Mouse (Mus musculus) kidney, postnatal 14 days (tissue): ENCODE measurements around the gene Phc1.
A peak's percentile ranks its signal among the peaks of the same experiment; 100 is the strongest.

Experiments
- DNase-seq: peaks from one replicate; pipeline ENCODE4 v3.0.0; 2022; ENCODE audit warnings: mixed read lengths

The Phc1 gene

GRCm38 (mm10) chr6:122337546-122337945 lies 2.8 kb downstream of the Phc1 start:
- DNase-seq: peak; percentile 17

- peak; percentile 35 for DNase-seq
Observed at GRCm38 (mm10) chr6:122334786-122335340, 5.5 kb downstream of the Phc1 start.

GRCm38 (mm10) chr6:122333081-122333612 lies 7.2 kb downstream of the Phc1 start:
- no peak for DNase-seq

- no peak for DNase-seq
Observed at GRCm38 (mm10) chr6:122325361-122325975, 14.9 kb downstream of the Phc1 start.

GRCm38 (mm10) chr6:122318726-122319125 lies 21.6 kb downstream of the Phc1 start:
- no peak for DNase-seq

- DNase-seq: no peak
Observed at GRCm38 (mm10) chr6:122310187-122310820, 30.1 kb downstream of the Phc1 start.

GRCm38 (mm10) chr6:122309446-122309960 lies 30.9 kb downstream of the Phc1 start:
- no peak for DNase-seq

- peak; percentile 97 for DNase-seq
Observed at GRCm38 (mm10) chr6:122308505-122309393, 31.6 kb downstream of the Phc1 start, which contains the start of gene M6pr. M6pr (plus strand) TSS chr6:122308720.

GRCm38 (mm10) chr6:122308136-122308504 lies 32.2 kb downstream of the Phc1 start:
- no peak for DNase-seq

- DNase-seq: no peak
Observed at GRCm38 (mm10) chr6:122306707-122307106, 33.7 kb downstream of the Phc1 start.

- DNase-seq: no peak
Observed at GRCm38 (mm10) chr6:122304790-122305555, 35.4 kb downstream of the Phc1 start.

GRCm38 (mm10) chr6:122304355-122304754 lies 36.0 kb downstream of the Phc1 start:
- DNase-seq: peak; percentile 78

GRCm38 (mm10) chr6:122303526-122303925 lies 36.8 kb downstream of the Phc1 start:
- DNase-seq: no peak

GRCm38 (mm10) chr6:122302661-122303060 lies 37.7 kb downstream of the Phc1 start:
- no peak for DNase-seq

GRCm38 (mm10) chr6:122302121-122302520 lies 38.2 kb downstream of the Phc1 start:
- no peak for DNase-seq

GRCm38 (mm10) chr6:122299621-122300133 lies 40.7 kb downstream of the Phc1 start:
- DNase-seq: no peak

- DNase-seq: no peak
Observed at GRCm38 (mm10) chr6:122298223-122298609, 42.1 kb downstream of the Phc1 start.

- peak; percentile 40 for DNase-seq
Observed at GRCm38 (mm10) chr6:122297279-122298222, 42.8 kb downstream of the Phc1 start.

GRCm38 (mm10) chr6:122296918-122297278 lies 43.5 kb downstream of the Phc1 start:
- no peak for DNase-seq

- no peak for DNase-seq
Observed at GRCm38 (mm10) chr6:122295242-122295641, 45.1 kb downstream of the Phc1 start.

- no peak for DNase-seq
Observed at GRCm38 (mm10) chr6:122294290-122294689, 46.1 kb downstream of the Phc1 start.
